Mouse (Mus musculus): ENCODE results near the gene Polr2l. TPM values are rescaled to one million over a fixed set of nuclear protein-coding genes. Genes with fewer than 3 reads are reported as not detected.

Gene Polr2l
- total and polyA plus RNA-seq, 2 experiments from 2014 or later, result 17.4 to 81.3 TPM

DNA sequence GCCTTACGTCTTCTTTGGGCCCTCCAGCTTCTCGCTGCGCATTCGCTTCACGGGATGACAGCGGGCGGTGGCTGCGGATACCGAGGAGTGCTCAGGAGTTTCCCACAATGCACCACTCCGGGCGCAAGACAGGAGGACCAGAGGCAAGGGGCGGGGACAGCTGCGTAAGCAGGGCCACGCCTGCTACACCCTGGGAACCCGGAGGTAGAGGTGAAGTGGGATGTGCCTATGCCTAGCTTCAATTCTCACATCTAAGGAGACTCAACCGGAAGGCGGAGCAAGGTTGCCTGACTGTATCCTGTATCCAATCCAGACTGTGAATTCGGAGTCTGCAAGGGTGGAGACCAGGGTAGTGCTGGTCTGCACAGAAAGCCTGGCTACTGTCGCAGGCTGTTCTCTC is 45.6 kb downstream of the Polr2l start, which contains the start of gene Cend1:
TSS of gene Cend1 (minus strand) at position 182 of the 400 bp plus-strand sequence.
- Histone ChIP-seq H3K4me2 (ENCODE audit: low read depth, low read length) (peak within 1 kb of the TSS; percentile 29), H3K9ac (replicated peaks; ENCODE audit: low read depth, low read length) (peak within 1 kb of the TSS; percentile 9; the same call in 1 of the 2 replicates), H3K9me3 (replicated peaks; ENCODE audit: control insufficient read depth, low read length) (no peaks in the 10 kb centered on the region), H3K27ac (ENCODE audit: low read depth) (no peak within 1 kb of the TSS), H3K4me3 (ENCODE audit: low read depth, low read length) (no peak within 1 kb of the TSS), H3K36me3 (replicated peaks; ENCODE audit: control insufficient read depth, insufficient read depth, low read length) (peaks cover 20% of the 10 kb centered on the region), H3K4me1 (ENCODE audit: control insufficient read depth, insufficient read depth) (peaks cover 10% of the 10 kb centered on the region), H3K27me3 (ENCODE audit: control insufficient read depth, insufficient read depth, low read length) (no peaks in the 10 kb centered on the region)
- TF ChIP-seq CTCF (IDR thresholded peaks at IDR 0.05; ENCODE audit: low read depth) (no peak), EP300 (IDR thresholded peaks at IDR 0.05; ENCODE audit: low read depth) (no peak)
- DNase-seq (ENCODE audit: low spot score) (no peak), ATAC-seq (ENCODE audit: insufficient read depth, low read depth) (0 out of 2 replicates have a peak, but pooled peaks have one; percentile 14)
- 8% methylated on average over 19 of the region's 19 CpGs for WGBS

- WGBS, result 56% methylated on average over 5 of the region's 5 CpGs
- Histone ChIP-seq H3K9me3 (replicated peaks; ENCODE audit: control insufficient read depth, low read length) (no peaks in the 10 kb centered on the region), H3K4me1 (ENCODE audit: control insufficient read depth, insufficient read depth) (peaks cover 5% of the 10 kb centered on the region; the same call in 1 of the 2 replicates), H3K36me3 (replicated peaks; ENCODE audit: control insufficient read depth, insufficient read depth, low read length) (peaks cover 20% of the 10 kb centered on the region), H3K27me3 (ENCODE audit: control insufficient read depth, insufficient read depth, low read length) (no peaks in the 10 kb centered on the region), H3K4me3 (ENCODE audit: low read depth, low read length) (no peak overlapping the region), H3K4me2 (ENCODE audit: low read depth, low read length) (no peak overlapping the region), H3K9ac (replicated peaks; ENCODE audit: low read depth, low read length) (no peak overlapping the region), H3K27ac (ENCODE audit: low read depth) (no peak overlapping the region)
- DNase-seq (ENCODE audit: low spot score) (no peak), ATAC-seq (ENCODE audit: insufficient read depth, low read depth) (no peak)
- TF ChIP-seq CTCF (IDR thresholded peaks at IDR 0.05; ENCODE audit: low read depth), result no peak
These were observed 46.2 kb downstream of the Polr2l start for GRCm38 (mm10) chr7:141428701-141429100.

DNA sequence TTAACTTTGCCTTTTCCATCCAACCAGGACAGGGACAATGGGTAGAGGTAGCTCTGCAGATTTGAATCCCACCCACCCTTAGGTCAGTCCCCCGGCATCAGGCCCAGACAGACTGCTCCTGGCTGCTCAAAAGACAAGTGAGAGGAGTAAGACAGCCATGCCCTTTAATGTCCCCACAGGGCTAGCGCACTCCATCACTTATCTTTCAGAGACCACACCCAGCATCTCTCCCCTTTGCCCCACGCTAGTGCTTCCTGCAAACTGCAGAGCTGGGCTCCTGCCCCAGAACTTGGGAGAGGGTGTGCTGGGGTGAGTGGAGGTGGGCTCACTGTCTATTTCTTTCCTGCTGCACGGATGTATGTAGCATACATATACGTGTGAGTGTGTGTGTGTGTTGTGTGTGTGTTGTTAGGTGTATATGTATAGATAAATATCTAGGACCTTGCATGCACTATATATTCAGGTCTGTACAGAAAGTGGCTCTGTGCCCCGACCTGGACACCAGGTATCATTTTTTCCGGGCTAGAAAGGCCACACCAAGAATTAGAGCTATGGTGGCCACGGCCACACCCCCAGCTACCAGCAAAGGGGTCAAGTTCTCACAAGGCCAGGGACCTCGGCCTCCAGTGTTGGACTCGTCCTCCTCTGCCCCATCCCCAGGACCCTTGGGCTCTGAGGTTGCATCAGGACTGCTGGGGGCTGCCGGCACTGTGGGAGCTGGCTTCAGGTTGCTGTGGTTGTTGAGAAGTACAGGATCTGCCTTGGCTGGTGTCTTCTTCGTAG is 47.8 kb downstream of the Polr2l start:
- peaks cover 20% of the 10 kb centered on the region for H3K36me3 ChIP-seq (replicated peaks; ENCODE audit: control insufficient read depth, insufficient read depth, low read length)
- no peak overlapping the region for H3K9ac ChIP-seq (replicated peaks; ENCODE audit: low read depth, low read length)
- DNase-seq (ENCODE audit: low spot score), result no peak
- no peak overlapping the region for H3K27ac ChIP-seq (ENCODE audit: low read depth)
- WGBS, result 81% methylated on average over 12 of the region's 12 CpGs
- TF ChIP-seq EP300 (IDR thresholded peaks at IDR 0.05; ENCODE audit: low read depth) (no peak), CTCF (IDR thresholded peaks at IDR 0.05; ENCODE audit: low read depth) (no peak)
- H3K9me3 ChIP-seq (replicated peaks; ENCODE audit: control insufficient read depth, low read length), result no peaks in the 10 kb centered on the region
- ATAC-seq (ENCODE audit: insufficient read depth, low read depth), result no peak
- no peak overlapping the region for H3K4me2 ChIP-seq (ENCODE audit: low read depth, low read length)
- peaks cover 5% of the 10 kb centered on the region; the same call in 1 of the 2 replicates for H3K4me1 ChIP-seq (ENCODE audit: control insufficient read depth, insufficient read depth)
- no peaks in the 10 kb centered on the region for H3K27me3 ChIP-seq (ENCODE audit: control insufficient read depth, insufficient read depth, low read length)
- H3K4me3 ChIP-seq (ENCODE audit: low read depth, low read length), result no peak overlapping the region

GRCm38 (mm10) chr7:141423811-141424210 is 51.1 kb downstream of the Polr2l start:
- Histone ChIP-seq H3K4me3 (ENCODE audit: low read depth, low read length) (no peak overlapping the region), H3K36me3 (replicated peaks; ENCODE audit: control insufficient read depth, insufficient read depth, low read length) (no peaks in the 10 kb centered on the region), H3K27ac (ENCODE audit: low read depth) (no peak overlapping the region), H3K27me3 (ENCODE audit: control insufficient read depth, insufficient read depth, low read length) (no peaks in the 10 kb centered on the region), H3K9ac (replicated peaks; ENCODE audit: low read depth, low read length) (no peak overlapping the region), H3K9me3 (replicated peaks; ENCODE audit: control insufficient read depth, low read length) (no peaks in the 10 kb centered on the region), H3K4me1 (ENCODE audit: control insufficient read depth, insufficient read depth) (0 out of 2 replicates have a peak, but pooled peaks cover 2% of the 10 kb centered on the region), H3K4me2 (ENCODE audit: low read depth, low read length) (no peak overlapping the region)
- 59% methylated on average over 4 of the region's 4 CpGs for WGBS
- ATAC-seq (ENCODE audit: insufficient read depth, low read depth) (no peak), DNase-seq (ENCODE audit: low spot score) (no peak)
- TF ChIP-seq CTCF (IDR thresholded peaks at IDR 0.05; ENCODE audit: low read depth) (no peak), EP300 (IDR thresholded peaks at IDR 0.05; ENCODE audit: low read depth) (no peak)

Other genes with a start within 250 kb of the Polr2l start
- gene Phrf1, start 246.3 kb downstream of the Polr2l start, total RNA-seq (2014; rRNA removed; ENCODE audit: low replicate concordance), result 28.9 and 31.9 TPM in 2 replicates
- 17.4 and 20.4 TPM in 2 replicates for gene Phrf1, start 246.3 kb downstream of the Polr2l start, polyA plus RNA-seq (2015; fragmentation: Nextera tagmentation; extraction: Ambion mirVana)
- 10.0 and 18.8 TPM in 2 replicates for gene Irf7, start 208.7 kb downstream of the Polr2l start, total RNA-seq (2014; rRNA removed; ENCODE audit: low replicate concordance)
- gene Irf7, start 208.7 kb downstream of the Polr2l start, polyA plus RNA-seq (2015; fragmentation: Nextera tagmentation; extraction: Ambion mirVana), result 6.2 and 7.5 TPM in 2 replicates
- gene Cdhr5, start 198.3 kb downstream of the Polr2l start, total RNA-seq (2014; rRNA removed; ENCODE audit: low replicate concordance), result not detected in 2 replicates
- gene Cdhr5, start 198.3 kb downstream of the Polr2l start, polyA plus RNA-seq (2015; fragmentation: Nextera tagmentation; extraction: Ambion mirVana), result not detected in 2 replicates
- not detected in 2 replicates for gene Sct, start 196.0 kb downstream of the Polr2l start, total RNA-seq (2014; rRNA removed; ENCODE audit: low replicate concordance)
- 1.0 and 1.6 TPM in 2 replicates for gene Sct, start 196.0 kb downstream of the Polr2l start, polyA plus RNA-seq (2015; fragmentation: Nextera tagmentation; extraction: Ambion mirVana)
- not detected in 2 replicates for gene Drd4, start 183.1 kb downstream of the Polr2l start, total RNA-seq (2014; rRNA removed; ENCODE audit: low replicate concordance)
- gene Drd4, start 183.1 kb downstream of the Polr2l start, polyA plus RNA-seq (2015; fragmentation: Nextera tagmentation; extraction: Ambion mirVana), result 0.07 TPM in 1 of 2 replicates, not detected in the other
- gene Deaf1, start 147.4 kb downstream of the Polr2l start, total RNA-seq (2014; rRNA removed; ENCODE audit: low replicate concordance), result 26.4 and 30.6 TPM in 2 replicates
- gene Deaf1, start 147.4 kb downstream of the Polr2l start, polyA plus RNA-seq (2015; fragmentation: Nextera tagmentation; extraction: Ambion mirVana), result 21.2 and 22.0 TPM in 2 replicates
- gene Tmem80, start 147.4 kb downstream of the Polr2l start, total RNA-seq (2014; rRNA removed; ENCODE audit: low replicate concordance), result 23.6 and 33.0 TPM in 2 replicates
- 29.8 and 29.9 TPM in 2 replicates for gene Tmem80, start 147.4 kb downstream of the Polr2l start, polyA plus RNA-seq (2015; fragmentation: Nextera tagmentation; extraction: Ambion mirVana)
- gene Eps8l2, start 136.3 kb downstream of the Polr2l start, total RNA-seq (2014; rRNA removed; ENCODE audit: low replicate concordance), result 2.7 and 8.9 TPM in 2 replicates
- gene Eps8l2, start 136.3 kb downstream of the Polr2l start, polyA plus RNA-seq (2015; fragmentation: Nextera tagmentation; extraction: Ambion mirVana), result 0.67 and 0.69 TPM in 2 replicates
- 151 and 173 TPM in 2 replicates for gene Taldo1, start 82.9 kb downstream of the Polr2l start, total RNA-seq (2014; rRNA removed; ENCODE audit: low replicate concordance)
- gene Taldo1, start 82.9 kb downstream of the Polr2l start, polyA plus RNA-seq (2015; fragmentation: Nextera tagmentation; extraction: Ambion mirVana), result 225 and 238 TPM in 2 replicates
- 29.4 and 32.7 TPM in 2 replicates for gene Gatd1, start 61.0 kb downstream of the Polr2l start, total RNA-seq (2014; rRNA removed; ENCODE audit: low replicate concordance)
- 19.9 and 24.2 TPM in 2 replicates for gene Gatd1, start 61.0 kb downstream of the Polr2l start, polyA plus RNA-seq (2015; fragmentation: Nextera tagmentation; extraction: Ambion mirVana)
- 0.27 and 3.2 TPM in 2 replicates for gene Cend1, start 45.6 kb downstream of the Polr2l start, total RNA-seq (2014; rRNA removed; ENCODE audit: low replicate concordance)
- 1.7 and 1.8 TPM in 2 replicates for gene Cend1, start 45.6 kb downstream of the Polr2l start, polyA plus RNA-seq (2015; fragmentation: Nextera tagmentation; extraction: Ambion mirVana)
- gene Slc25a22, start 37.2 kb downstream of the Polr2l start, total RNA-seq (2014; rRNA removed; ENCODE audit: low replicate concordance), result 9.7 and 17.7 TPM in 2 replicates
- gene Slc25a22, start 37.2 kb downstream of the Polr2l start, polyA plus RNA-seq (2015; fragmentation: Nextera tagmentation; extraction: Ambion mirVana), result 11.8 and 13.1 TPM in 2 replicates
- 0.15 and 2.0 TPM in 2 replicates for gene Pidd1, start 31.1 kb downstream of the Polr2l start, total RNA-seq (2014; rRNA removed; ENCODE audit: low replicate concordance)
- gene Pidd1, start 31.1 kb downstream of the Polr2l start, polyA plus RNA-seq (2015; fragmentation: Nextera tagmentation; extraction: Ambion mirVana), result 1.7 and 2.3 TPM in 2 replicates
- 302 and 309 TPM in 2 replicates for gene Rplp2, start 27.8 kb downstream of the Polr2l start, total RNA-seq (2014; rRNA removed; ENCODE audit: low replicate concordance)
- 880 and 926 TPM in 2 replicates for gene Rplp2, start 27.8 kb downstream of the Polr2l start, polyA plus RNA-seq (2015; fragmentation: Nextera tagmentation; extraction: Ambion mirVana)
- gene Pnpla2, start 19.9 kb downstream of the Polr2l start, total RNA-seq (2014; rRNA removed; ENCODE audit: low replicate concordance), result 47.9 and 63.8 TPM in 2 replicates
- 157 and 159 TPM in 2 replicates for gene Pnpla2, start 19.9 kb downstream of the Polr2l start, polyA plus RNA-seq (2015; fragmentation: Nextera tagmentation; extraction: Ambion mirVana)
- gene Cracr2b, start 14.0 kb downstream of the Polr2l start, total RNA-seq (2014; rRNA removed; ENCODE audit: low replicate concordance), result 6.2 and 134 TPM in 2 replicates
- 23.9 and 24.2 TPM in 2 replicates for gene Cracr2b, start 14.0 kb downstream of the Polr2l start, polyA plus RNA-seq (2015; fragmentation: Nextera tagmentation; extraction: Ambion mirVana)
- 288 and 323 TPM in 2 replicates for gene Cd151, start 7.7 kb downstream of the Polr2l start, total RNA-seq (2014; rRNA removed; ENCODE audit: low replicate concordance)
- 37.8 and 39.7 TPM in 2 replicates for gene Cd151, start 7.7 kb downstream of the Polr2l start, polyA plus RNA-seq (2015; fragmentation: Nextera tagmentation; extraction: Ambion mirVana)
- gene Tspan4, start 108 bp upstream of the Polr2l start, total RNA-seq (2014; rRNA removed; ENCODE audit: low replicate concordance), result 84.2 and 87.8 TPM in 2 replicates
- gene Tspan4, start 108 bp upstream of the Polr2l start, polyA plus RNA-seq (2015; fragmentation: Nextera tagmentation; extraction: Ambion mirVana), result 72.2 and 72.3 TPM in 2 replicates
- gene Chid1, start 64.7 kb upstream of the Polr2l start, total RNA-seq (2014; rRNA removed; ENCODE audit: low replicate concordance), result 12.5 and 23.5 TPM in 2 replicates
- gene Chid1, start 64.7 kb upstream of the Polr2l start, polyA plus RNA-seq (2015; fragmentation: Nextera tagmentation; extraction: Ambion mirVana), result 17.7 and 20.3 TPM in 2 replicates
- gene Ap2a2, start 87.0 kb upstream of the Polr2l start, total RNA-seq (2014; rRNA removed; ENCODE audit: low replicate concordance), result 60.4 and 63.3 TPM in 2 replicates
- gene Ap2a2, start 87.0 kb upstream of the Polr2l start, polyA plus RNA-seq (2015; fragmentation: Nextera tagmentation; extraction: Ambion mirVana), result 28.7 and 30.6 TPM in 2 replicates
- not detected in 2 replicates for gene Muc6, start 180.2 kb upstream of the Polr2l start, total RNA-seq (2014; rRNA removed; ENCODE audit: low replicate concordance)
- gene Muc6, start 180.2 kb upstream of the Polr2l start, polyA plus RNA-seq (2015; fragmentation: Nextera tagmentation; extraction: Ambion mirVana), result 0.03 and 0.04 TPM in 2 replicates
- 1.7 TPM in 1 of 2 replicates, not detected in the other for gene Muc2, start 215.2 kb upstream of the Polr2l start, total RNA-seq (2014; rRNA removed; ENCODE audit: low replicate concordance)
- gene Muc2, start 215.2 kb upstream of the Polr2l start, polyA plus RNA-seq (2015; fragmentation: Nextera tagmentation; extraction: Ambion mirVana), result not detected in 2 replicates